Mouse (Mus musculus) thymus, adult 2 months (tissue): ENCODE data around the gene Usp30.

Experiments used
- CTCF ChIP-seq: fragments of 200-500 bp; IDR thresholded peaks from 2 replicates; pipeline ENCODE4 v1.5.1; 2012; ENCODE audit warnings: mild to moderate bottlenecking, control low read depth, low read length, moderate library complexity, borderline replicate concordance; ENCODE audit not compliant: control insufficient read depth, poor library complexity, insufficient read depth; ENCODE audit errors: extremely low read depth
- POLR2A ChIP-seq: fragments of 200-500 bp; IDR thresholded peaks from 2 replicates; pipeline ENCODE4 v1.6.1; 2012; ENCODE audit warnings: mild to moderate bottlenecking, low read length, control low read depth, moderate library complexity; ENCODE audit not compliant: control insufficient read depth, poor library complexity, insufficient read depth; ENCODE audit errors: extremely low read depth

DNA sequence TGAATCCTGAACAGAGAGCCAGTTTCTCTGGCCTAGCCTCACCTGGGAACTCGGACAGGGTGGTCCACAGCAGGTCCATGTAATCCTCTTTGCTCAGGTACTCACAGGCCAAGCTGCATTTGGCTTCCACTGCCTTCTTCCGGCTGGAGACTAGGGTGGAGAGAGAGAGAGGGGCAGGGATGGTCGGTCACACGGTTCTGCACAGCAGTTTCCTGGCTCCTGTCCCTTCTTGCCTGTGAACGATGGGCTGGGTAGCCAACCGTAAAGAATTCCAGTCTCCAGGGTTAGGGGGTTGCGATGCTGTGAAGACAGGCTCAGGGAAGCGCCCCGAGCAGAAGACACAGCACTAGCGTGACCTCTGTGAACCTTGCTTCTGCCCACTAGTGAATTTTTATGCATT is 30.1 kb upstream of the Usp30 start:
- no peak for TF ChIP-seq CTCF
- no peak for TF ChIP-seq POLR2A
